8 mouse cellular contexts compared by ENCODE assay signal in genomic region chr11:36220651-36221050, GRCm38 (mm10).
DNase-seq lines count a peak whose midpoint lies in the region; ATAC-seq and TF ChIP-seq lines count a peak whose summit lies in the region.

No protein-coding gene starts in this region.

- no peaks in the 10 kb centered on the region for H3K9me3 ChIP-seq in forebrain, embryonic 15.5 days
- no peaks in the 10 kb centered on the region for H3K9me3 ChIP-seq in stomach, postnatal 0 days (ENCODE audit: control insufficient read depth, low read length)

- peak overlapping the region; percentile 37 for H3K27ac ChIP-seq in layer of hippocampus, adult 2 months
- peak overlapping the region; percentile 61 for H3K27ac ChIP-seq in forebrain, embryonic 15.5 days (replicated peaks)
- H3K27ac ChIP-seq in stomach, postnatal 0 days (replicated peaks), result no peak overlapping the region

- H3K4me1 ChIP-seq in forebrain, embryonic 15.5 days, result peaks cover 31% of the 10 kb centered on the region
- H3K4me1 ChIP-seq in stomach, postnatal 0 days (replicated peaks; ENCODE audit: control insufficient read depth, insufficient read depth), result no peaks in the 10 kb centered on the region

- H3K36me3 ChIP-seq in forebrain, embryonic 15.5 days, result no peaks in the 10 kb centered on the region
- no peaks in the 10 kb centered on the region for H3K36me3 ChIP-seq in stomach, postnatal 0 days (ENCODE audit: control insufficient read depth, insufficient read depth, low read length)

- H3K27me3 ChIP-seq in forebrain, embryonic 15.5 days, result no peaks in the 10 kb centered on the region
- H3K27me3 ChIP-seq in stomach, postnatal 0 days (ENCODE audit: control insufficient read depth, insufficient read depth, low read length), result no peaks in the 10 kb centered on the region

- WGBS in forebrain, embryonic 15.5 days, result 4% methylated on average over 5 of the region's 5 CpGs
- WGBS in stomach, postnatal 0 days, result 34% methylated on average over 5 of the region's 5 CpGs

- no peak for TF ChIP-seq CTCF in layer of hippocampus, adult 2 months (conservative IDR thresholded peaks at IDR 0.05)
- TF ChIP-seq CTCF in stomach, postnatal 0 days (IDR thresholded peaks at IDR 0.05; ENCODE audit: low read depth), result no peak

- no peak overlapping the region for H3K4me2 ChIP-seq in forebrain, embryonic 15.5 days (replicated peaks)
- no peak overlapping the region for H3K4me2 ChIP-seq in stomach, postnatal 0 days (replicated peaks; ENCODE audit: low read depth)

- H3K9ac ChIP-seq in forebrain, embryonic 15.5 days (replicated peaks), result 0 out of 2 replicates have a peak overlapping the region, but pooled peaks have one; percentile 13
- no peak overlapping the region for H3K9ac ChIP-seq in stomach, postnatal 0 days (ENCODE audit: low read length)

- TF ChIP-seq EP300 in stomach, postnatal 0 days (optimal IDR thresholded peaks at IDR 0.05), result no peak

- no peak for DNase-seq in layer of hippocampus, adult 2 months (ENCODE audit: low spot score in 2 of 2)
- no peak for DNase-seq in layer of hippocampus, adult 8-10 months (ENCODE audit: low spot score in 2 of 2)
- DNase-seq in kidney, postnatal 14 days, result peak; percentile 42
- peak; percentile 19 for DNase-seq in stomach, postnatal 0 days (ENCODE audit: low spot score)
- DNase-seq in right cerebral cortex, adult 2 months (ENCODE audit: low spot score in 2 of 2), result no peak
- DNase-seq in T-cell, adult 2 months (ENCODE audit: low spot score), result no peak

- H3K4me3 ChIP-seq in layer of hippocampus, adult 2 months, result no peak overlapping the region
- no peak overlapping the region for H3K4me3 ChIP-seq in forebrain, embryonic 15.5 days
- no peak overlapping the region for H3K4me3 ChIP-seq in stomach, postnatal 0 days (ENCODE audit: low read depth, low read length)

- peak; percentile 63 for ATAC-seq in forebrain, embryonic 15.5 days (replicated peaks)
- ATAC-seq in stomach, postnatal 0 days (ENCODE audit: low FRiP score, low TSS enrichment), result no peak
- ATAC-seq in erythroid progenitor cell, adult 5-6 weeks (replicated peaks; ENCODE audit: low FRiP score, poor library complexity, severe bottlenecking), result no peak

Comparison
In these comparisons a context has a peak if more than half of its experiments do, and no peak if none do; other contexts are left out.
1. DNase-seq: peak in kidney, postnatal 14 days (single experiment) and stomach, postnatal 0 days (single experiment); none in layer of hippocampus, adult 2 months (0 of 2), layer of hippocampus, adult 8-10 months (0 of 2), right cerebral cortex, adult 2 months (0 of 2) and T-cell, adult 2 months (single experiment).